Mouse (Mus musculus) brown adipose tissue, adult 24 weeks (tissue): ENCODE measurements around the gene Elf4. TPM values are rescaled to one million over a fixed set of nuclear protein-coding genes. Genes with fewer than 3 reads are reported as not detected.

Source experiments
- H3K27ac ChIP-seq: fragments of 200-500 bp; replicated peaks from 2 replicates; pipeline ENCODE4 v1.5.1; 2012; ENCODE audit warnings: low read depth, mild to moderate bottlenecking, low read length
- H3K4me1 ChIP-seq: fragments of 200-500 bp; 2 replicates; pipeline ENCODE4 v1.6.1; 2012; ENCODE audit warnings: low read length, mixed read lengths; ENCODE audit not compliant: control insufficient read depth, insufficient read depth, insufficient read length
- H3K4me3 ChIP-seq: fragments of 200-500 bp; 2 replicates; pipeline ENCODE4 v1.5.1; 2012; ENCODE audit warnings: low read depth, mild to moderate bottlenecking, low read length, moderate library complexity; ENCODE audit not compliant: insufficient read depth
- polyA plus RNA-seq: library from polyadenylated mRNA; stranded (reverse); fragments of >200 nt; gene quantifications from 2 replicates; pipeline ENCODE4 v1.2.4, GENCODE M21; 2012; ENCODE audit not compliant: missing spikeins, insufficient read depth, insufficient read length

Elf4 gene
- polyA plus RNA-seq, 1 experiment: 1.9 TPM

DNA sequence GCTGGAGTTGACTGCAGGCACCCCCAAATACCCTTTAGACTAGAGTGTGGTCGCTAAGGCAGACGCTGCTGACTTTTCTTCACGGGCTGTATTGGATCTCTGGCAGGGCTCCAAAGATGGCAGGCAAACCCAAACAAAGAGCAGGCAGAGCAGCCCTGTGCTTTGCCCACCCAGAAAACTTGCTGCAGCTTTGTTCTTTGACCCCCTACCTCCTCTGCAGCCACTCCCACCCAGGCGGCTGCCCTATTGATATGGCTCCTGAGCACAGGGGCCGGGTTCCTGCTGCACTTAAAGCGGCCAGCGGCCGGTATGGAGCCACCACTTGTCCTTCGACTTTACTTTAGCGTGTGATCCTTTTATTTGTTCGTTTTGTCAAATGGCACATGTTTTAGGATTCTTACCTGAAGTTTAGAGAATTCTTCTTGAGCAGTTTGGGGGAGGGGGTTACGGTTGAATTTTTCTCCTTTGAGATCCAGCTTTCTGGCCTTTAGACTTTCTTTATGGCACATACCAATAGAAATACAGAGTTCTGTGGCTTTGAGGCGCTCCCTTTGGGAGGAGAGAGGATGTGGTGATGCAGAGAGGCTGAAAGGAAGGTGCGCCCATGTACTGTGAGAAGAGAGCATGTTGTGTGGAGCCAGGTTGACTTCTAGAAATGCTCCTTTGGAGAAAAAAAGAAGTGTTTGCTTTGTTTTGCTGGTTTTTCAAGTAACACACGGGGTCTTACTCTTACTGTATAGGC, 96.9 kb downstream of the Elf4 start:
- Histone ChIP-seq H3K27ac (no peak overlapping the region), H3K4me3 (no peak overlapping the region), H3K4me1 (peaks cover 4% of the 10 kb centered on the region; the same call in 1 of the 2 replicates)

Other genes with a start within 250 kb of the Elf4 start
- 5.1 and 5.6 TPM in 2 replicates for gene Utp14a, start 206.3 kb downstream of the Elf4 start, polyA plus RNA-seq
- gene Bcorl1, start 121.8 kb downstream of the Elf4 start, polyA plus RNA-seq: 4.0 and 8.8 TPM in 2 replicates
- gene Aifm1, start 50.4 kb upstream of the Elf4 start, polyA plus RNA-seq: 121 and 191 TPM in 2 replicates
- not detected in 2 replicates for gene Rab33a, start 56.2 kb upstream of the Elf4 start, polyA plus RNA-seq
- 7.6 and 8.9 TPM in 2 replicates for gene Zfp280c, start 131.4 kb upstream of the Elf4 start, polyA plus RNA-seq
- 2.0 and 5.5 TPM in 2 replicates for gene Slc25a14, start 160.3 kb upstream of the Elf4 start, polyA plus RNA-seq
- gene Gpr119, start 211.3 kb upstream of the Elf4 start, polyA plus RNA-seq: not detected in 2 replicates
- gene Rbmx2, start 231.9 kb upstream of the Elf4 start, polyA plus RNA-seq: 3.3 and 4.3 TPM in 2 replicates